Mouse (Mus musculus) lung, postnatal 0 days (tissue): ENCODE measurements at regions not wholly inside any gene's neighbourhood (a gene's known extent, or its start where the extent isn't known, plus 50 kb on each side); places are given as distances from the start of the nearest gene placed in this dataset.

Experiments used
- CTCF ChIP-seq: IDR thresholded peaks from 2 replicates; pipeline ENCODE4 v1.5.1; 2016; ENCODE audit warnings: antibody characterized with exemption, mild to moderate bottlenecking
- EP300 ChIP-seq: IDR thresholded peaks from 2 replicates; pipeline ENCODE4 v1.6.1; 2016; ENCODE audit warnings: antibody characterized with exemption, mild to moderate bottlenecking, control low read depth

DNA sequence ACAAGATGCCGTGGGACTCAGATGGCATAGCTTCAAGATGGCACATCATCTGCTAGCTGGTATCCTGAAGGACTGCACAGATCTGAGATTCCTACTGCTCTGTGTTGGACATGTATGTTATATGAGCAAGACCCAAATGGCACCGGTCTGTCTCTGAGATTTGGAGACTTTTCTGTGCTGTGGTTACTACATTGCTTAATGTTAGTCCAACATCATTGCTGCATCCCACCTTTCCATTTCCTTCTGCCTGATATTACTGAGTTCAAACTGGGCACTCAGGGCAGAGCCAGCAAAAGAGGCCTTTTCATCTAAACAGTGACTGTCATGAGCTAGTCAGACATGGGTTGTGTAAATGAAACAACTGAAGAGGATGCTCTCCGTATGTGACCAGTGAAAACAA lies 383.3 kb downstream of the Rps24 start:
- TF ChIP-seq CTCF (no peak), EP300 (no peak)
